Mouse (Mus musculus) large intestine, adult 2 months (tissue): ENCODE data around the gene Serpina3j. TPM values are rescaled to one million over a fixed set of nuclear protein-coding genes. Genes with fewer than 3 reads are reported as not detected.
"Not testable (repeated sequence)": the region's sequence is repeated elsewhere in the genome, so short reads cannot be mapped to it uniquely, and the experiment has no call there.

Experiments used
- DNase-seq: peaks from one replicate; pipeline ENCODE4 v3.0.0-alpha.2; 2012; ENCODE audit warnings: low read depth, low spot score
- WGBS: fragments of 180-500 bp; shearing (Covaris S2); methylation state at CpG from one replicate; pipeline ENCODE4 v1.1.7; 2018; 5-methylcytosine and 5-hydroxymethylcytosine counted together
- polyA plus RNA-seq: library from polyadenylated mRNA; depleted of rRNA; stranded (reverse); fragments of >200 nt; gene quantifications from 2 replicates; pipeline ENCODE4 v1.2.3, GENCODE M21; 2012; rRNA removed

Serpina3j gene
- polyA plus RNA-seq: not detected in 2 replicates

- DNase-seq: no peak
- WGBS: 73% methylated on average over 1 of the region's 1 CpGs
Measured at GRCm38 (mm10) chr12:104314253-104314652, at the start of gene Serpina3j. TSS of gene Serpina3j (plus strand) at chr12:104314553.

- WGBS: 67% methylated on average over 3 of the region's 3 CpGs
- no peak for DNase-seq
Measured at GRCm38 (mm10) chr12:104266374-104266773, 48.0 kb upstream of the Serpina3j start.

GRCm38 (mm10) chr12:104278216-104279055 is 35.9 kb upstream of the Serpina3j start:
- no peak for DNase-seq
- 87% methylated on average over 18 of the region's 18 CpGs for WGBS

- no peak for DNase-seq
- WGBS: 21% methylated on average over 3 of the region's 3 CpGs
Measured at GRCm38 (mm10) chr12:104279056-104279435, 35.3 kb upstream of the Serpina3j start.

- 92% methylated on average over 11 of the region's 11 CpGs for WGBS
- no peak for DNase-seq
Measured at GRCm38 (mm10) chr12:104283380-104283779, 31.0 kb upstream of the Serpina3j start.

DNA sequence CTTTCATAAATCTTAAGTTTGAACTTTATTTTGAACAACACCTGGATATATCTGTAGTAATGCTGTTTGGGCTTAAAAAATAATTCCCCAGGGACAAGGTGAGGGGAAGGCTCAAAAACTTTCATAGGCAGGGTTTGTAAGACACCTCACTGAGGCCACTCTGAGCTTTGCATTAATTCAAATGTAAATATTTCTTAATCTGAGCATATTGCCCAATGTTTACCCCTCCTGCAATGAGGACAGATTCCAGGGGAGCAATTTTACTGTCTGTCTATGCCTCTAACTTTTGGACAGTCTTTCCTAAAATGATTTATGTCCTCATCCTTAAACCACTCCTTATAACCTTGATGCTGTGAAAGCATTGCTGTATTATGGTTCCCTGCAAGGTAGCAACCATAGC is 26.0 kb upstream of the Serpina3j start:
- no peak for DNase-seq

GRCm38 (mm10) chr12:104289872-104290271 is 24.5 kb upstream of the Serpina3j start:
- 40% methylated on average over 4 of the region's 4 CpGs for WGBS
- no peak for DNase-seq

DNA sequence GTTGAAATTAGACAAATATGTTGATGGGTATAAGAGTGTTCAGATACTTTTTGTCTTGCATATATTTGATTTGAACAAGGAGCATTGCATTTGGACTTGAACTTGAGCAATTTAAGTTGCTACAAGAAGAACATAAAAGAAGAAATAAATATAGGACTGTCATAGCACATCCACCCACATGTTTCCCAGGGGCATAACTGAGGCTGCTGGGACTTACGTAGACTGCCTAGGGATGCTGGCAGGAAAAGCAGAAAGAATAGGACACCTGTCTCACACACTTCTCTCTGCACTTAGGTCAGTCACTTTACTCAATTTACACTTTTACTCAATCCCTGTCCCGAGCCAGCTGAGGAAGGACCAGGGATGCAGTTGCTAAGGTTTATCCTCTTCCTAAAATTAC is 20.4 kb upstream of the Serpina3j start:
- 86% methylated on average over 2 of the region's 2 CpGs for WGBS
- DNase-seq: no peak

DNA sequence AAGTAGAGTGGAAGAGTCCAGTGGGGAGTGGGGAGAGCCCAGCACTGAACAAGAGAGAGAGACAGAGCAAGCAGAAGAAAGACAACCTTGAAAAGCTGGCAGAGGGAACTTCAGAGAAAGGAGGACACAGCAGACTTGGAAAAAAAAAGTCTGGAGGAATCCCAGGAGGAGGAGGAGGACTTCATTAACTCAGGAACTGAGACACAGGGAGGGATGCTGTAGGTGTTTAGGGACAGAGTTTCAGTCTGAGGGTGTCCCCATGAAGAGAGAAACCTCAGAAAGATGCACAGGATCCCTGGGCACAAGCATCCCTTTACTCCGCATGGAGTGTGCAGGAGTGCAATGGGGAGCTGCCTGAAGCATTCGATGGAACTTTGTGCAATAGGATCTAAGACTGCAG is 16.3 kb upstream of the Serpina3j start:
- DNase-seq: no peak
- WGBS: 88% methylated on average over 2 of the region's 2 CpGs

- WGBS: 28% methylated on average over 4 of the region's 4 CpGs
- DNase-seq: no peak
Measured at GRCm38 (mm10) chr12:104305991-104306390, 8.4 kb upstream of the Serpina3j start.

DNA sequence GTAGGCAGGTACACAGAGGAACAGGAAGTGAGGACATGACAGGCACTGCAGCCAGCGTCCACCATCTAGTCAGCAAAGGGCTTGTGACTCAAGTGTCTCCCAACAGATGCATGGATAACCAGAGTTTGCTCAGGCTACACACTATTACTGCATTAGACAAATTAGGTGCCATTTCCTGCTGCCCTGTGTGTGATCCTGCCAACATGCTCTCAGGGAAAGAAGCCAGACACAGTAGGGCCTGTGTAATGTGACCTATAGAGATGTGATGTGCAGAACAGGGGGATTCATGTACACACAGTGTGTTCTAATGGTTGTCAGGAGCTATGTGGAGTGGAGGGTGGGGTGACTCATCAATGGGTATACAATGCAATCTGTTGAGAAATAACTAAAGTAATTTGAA is 8.1 kb downstream of the Serpina3j start:
- DNase-seq: no peak
- WGBS: 54% methylated on average over 1 of the region's 1 CpGs

DNA sequence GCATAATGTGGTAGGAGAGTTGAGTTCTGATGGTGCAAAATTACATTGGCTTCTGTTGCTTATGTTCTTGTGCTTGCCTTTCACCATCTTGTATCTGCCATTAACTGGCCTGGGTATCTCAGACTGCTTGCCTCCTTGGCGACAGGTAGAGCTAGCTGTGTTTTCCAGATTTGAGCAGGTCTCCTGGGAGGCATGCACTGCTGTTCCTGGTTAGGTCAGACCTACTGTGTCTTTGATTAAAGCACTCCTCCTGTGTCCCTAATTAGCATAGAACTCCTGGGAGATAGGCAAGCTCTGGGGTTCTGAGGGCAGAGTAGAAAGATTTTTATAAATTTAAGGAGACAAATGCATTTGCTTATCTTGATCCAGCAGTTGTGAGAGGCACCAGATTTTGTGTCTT is 17.3 kb downstream of the Serpina3j start:
- WGBS: 35% methylated on average over 1 of the region's 1 CpGs
- no peak for DNase-seq

DNA sequence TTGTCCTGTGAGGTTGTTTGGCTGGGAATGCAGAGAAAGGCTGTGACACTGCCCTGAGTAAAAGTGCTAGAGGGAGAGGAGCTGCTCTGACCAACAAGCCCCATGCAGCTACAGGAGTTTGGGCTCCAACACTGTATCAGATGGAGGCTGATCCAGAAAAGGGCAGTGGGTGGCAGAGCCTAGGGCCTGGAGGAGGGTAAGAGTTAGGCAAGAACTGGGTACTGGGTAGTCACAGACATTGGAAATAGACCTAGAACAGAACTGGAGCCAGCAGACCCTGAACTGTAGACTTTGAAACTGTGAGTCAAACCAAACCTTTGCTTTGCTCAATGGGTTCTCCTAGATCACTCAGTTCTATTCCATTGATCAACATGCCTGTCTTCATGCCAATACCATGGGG is 22.5 kb downstream of the Serpina3j start:
- not testable (repeated sequence) for DNase-seq

- WGBS: 80% methylated on average over 3 of the region's 3 CpGs
- not testable (repeated sequence) for DNase-seq
Measured at GRCm38 (mm10) chr12:104338226-104338625, 23.9 kb downstream of the Serpina3j start, which contains the start of the genes Serpina3k and Serpina3m. TSS of gene Serpina3k (plus strand) at chr12:104338486. TSS of gene Serpina3m (plus strand) at chr12:104338486.

DNA sequence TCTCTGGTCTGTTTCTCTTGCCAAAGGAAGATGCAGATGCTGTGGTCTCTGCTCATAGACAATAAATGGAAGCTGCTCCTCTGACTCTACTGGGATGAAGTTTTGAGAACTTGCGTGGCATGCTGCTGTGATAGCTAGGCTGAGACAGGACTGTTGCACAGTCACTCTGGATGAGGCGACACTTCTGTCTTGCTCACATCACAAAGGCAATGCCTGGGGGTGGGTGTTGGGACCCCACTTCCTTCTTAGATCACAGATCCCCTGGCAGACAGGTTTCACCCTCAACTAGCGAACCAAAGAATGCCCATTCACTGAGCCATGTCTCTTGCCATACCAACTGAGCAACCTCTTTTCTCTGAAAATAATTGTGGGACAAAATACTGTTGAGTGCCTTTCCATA is 24.4 kb downstream of the Serpina3j start:
- WGBS: 90% methylated on average over 3 of the region's 3 CpGs
- no peak for DNase-seq

DNA sequence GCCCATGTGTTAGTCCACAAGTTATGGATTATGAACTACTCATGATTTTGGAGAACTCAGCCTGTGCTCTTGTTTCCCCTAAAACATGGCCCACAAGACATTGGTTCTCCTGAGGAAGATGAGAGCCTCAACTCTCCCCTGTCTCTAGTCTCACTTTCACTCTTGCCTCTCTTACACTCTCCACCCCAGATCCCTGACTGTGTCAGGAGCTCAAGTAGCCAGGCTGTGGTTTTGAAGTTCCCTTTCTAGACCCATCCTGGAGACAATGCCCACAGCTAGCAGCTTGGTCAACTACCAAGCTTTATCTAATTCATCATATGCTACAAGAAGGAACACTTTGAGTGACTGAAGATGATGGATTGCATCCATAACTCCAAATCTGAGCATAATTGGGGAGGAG is 28.1 kb downstream of the Serpina3j start:
- not testable (repeated sequence) for DNase-seq

DNA sequence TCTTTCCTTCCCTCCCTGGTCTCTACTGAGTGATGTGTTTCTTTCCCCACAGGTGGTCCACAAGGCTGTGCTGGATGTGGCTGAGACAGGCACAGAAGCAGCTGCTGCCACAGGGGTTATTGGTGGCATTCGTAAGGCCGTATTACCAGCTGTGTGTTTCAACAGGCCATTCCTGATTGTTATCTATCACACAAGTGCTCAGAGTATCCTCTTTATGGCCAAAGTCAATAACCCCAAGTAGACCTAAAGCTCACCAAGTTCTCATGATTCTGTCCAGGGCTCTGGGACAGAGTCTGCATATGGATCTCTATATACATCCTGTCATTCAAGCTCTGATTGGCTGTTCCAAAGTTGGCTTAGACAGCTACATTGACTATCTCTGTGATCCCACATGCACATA is 30.8 kb downstream of the Serpina3j start:
- DNase-seq: no peak
- 73% methylated on average over 2 of the region's 2 CpGs for WGBS

GRCm38 (mm10) chr12:104345707-104346106 is 31.4 kb downstream of the Serpina3j start:
- DNase-seq: no peak

- DNase-seq: no peak
- 73% methylated on average over 2 of the region's 2 CpGs for WGBS
Measured at GRCm38 (mm10) chr12:104347091-104347490, 32.7 kb downstream of the Serpina3j start.

DNA sequence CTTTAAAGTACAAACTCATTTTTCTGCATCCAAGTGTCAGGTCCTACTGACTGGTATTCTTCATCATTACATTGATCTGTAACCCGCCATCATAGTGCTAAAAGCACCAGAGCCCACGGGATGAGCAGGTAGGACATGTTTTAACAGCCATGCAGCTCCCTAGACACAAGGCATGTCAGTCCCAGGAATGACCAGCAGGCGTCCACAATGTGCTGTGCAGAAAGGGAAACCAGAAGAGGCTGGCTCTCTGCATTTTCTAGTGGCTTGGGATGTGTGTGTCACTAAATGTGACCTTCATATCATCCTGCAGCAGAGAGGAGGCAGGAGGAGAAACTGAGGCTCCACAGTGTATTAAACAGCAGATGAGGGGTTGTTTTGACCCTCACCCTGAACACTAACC is 37.5 kb downstream of the Serpina3j start:
- not testable (repeated sequence) for DNase-seq
- WGBS: 23% methylated on average over 3 of the region's 3 CpGs

DNA sequence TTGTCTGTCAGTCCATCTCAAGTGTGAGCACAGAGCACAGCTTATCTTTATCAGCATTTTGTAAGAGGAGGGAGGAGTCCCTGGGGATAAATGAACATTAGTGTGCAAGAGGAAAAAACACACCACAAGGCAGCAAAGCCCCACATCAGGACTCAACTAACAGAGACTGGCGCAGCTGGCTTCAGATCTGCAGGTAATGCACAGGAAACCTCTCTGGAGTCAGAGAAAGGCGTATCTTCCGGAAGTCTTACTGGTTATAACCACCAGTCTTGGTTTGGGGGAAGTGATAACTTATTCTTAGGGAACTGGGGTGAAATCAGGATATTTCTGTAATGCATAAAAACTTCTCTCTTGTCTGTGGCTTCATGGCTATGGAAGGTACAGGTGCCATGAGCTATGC is 41.7 kb downstream of the Serpina3j start:
- 65% methylated on average over 3 of the region's 3 CpGs for WGBS
- no peak for DNase-seq

DNA sequence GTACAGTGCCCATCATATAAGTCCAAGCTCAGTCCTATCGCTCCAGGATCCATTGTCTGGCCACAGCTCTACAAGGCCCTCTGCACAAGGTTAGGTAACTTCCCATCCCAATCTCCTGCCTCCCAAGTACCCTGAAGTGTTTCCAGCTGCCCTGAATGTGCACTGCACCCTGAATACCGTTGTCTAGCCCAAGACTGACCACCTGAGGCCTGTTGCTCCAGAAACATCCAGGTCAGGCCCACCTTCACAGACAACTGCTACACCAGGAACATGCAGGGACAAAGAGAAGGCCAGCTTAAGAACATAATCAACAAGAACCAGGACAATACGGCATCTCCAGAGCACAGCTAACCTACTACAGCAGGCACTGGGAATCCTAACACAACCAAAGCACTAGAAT is 55.6 kb downstream of the Serpina3j start:
- no peak for DNase-seq
- 80% methylated on average over 3 of the region's 3 CpGs for WGBS
